Mouse (Mus musculus): ENCODE measurements around the gene Baiap2. TPM values are rescaled to one million over a fixed set of nuclear protein-coding genes. Genes with fewer than 3 reads are reported as not detected.

Gene Baiap2
- polyA plus RNA-seq, 1 experiment from 2014 or later: 8.0 TPM

GRCm38 (mm10) chr11:119936456-119936855 lies 6.1 kb upstream of the Baiap2 start:
- Histone ChIP-seq H3K4me3 (replicated peaks) (no peak overlapping the region), H3K9ac (no peak overlapping the region), H3K36me3 (replicated peaks) (no peaks in the 10 kb centered on the region), H3K4me1 (replicated peaks) (peaks cover 52% of the 10 kb centered on the region), H3K9me3 (replicated peaks) (no peaks in the 10 kb centered on the region), H3K4me2 (no peak overlapping the region), H3K27me3 (peaks cover 51% of the 10 kb centered on the region), H3K27ac (replicated peaks) (peak overlapping the region; percentile 48; the same call in 1 of the 2 replicates)
- WGBS (ENCODE audit: insufficient replicate concordance): 75% methylated on average over 2 of the region's 2 CpGs
- peak; percentile 19; the same call in 1 of the 2 replicates for ATAC-seq (ENCODE audit: insufficient read depth)

GRCm38 (mm10) chr11:119937216-119937615 lies 5.3 kb upstream of the Baiap2 start:
- Histone ChIP-seq H3K27ac (replicated peaks) (no peak overlapping the region), H3K27me3 (peaks cover 55% of the 10 kb centered on the region), H3K36me3 (replicated peaks) (no peaks in the 10 kb centered on the region), H3K4me1 (replicated peaks) (peaks cover 60% of the 10 kb centered on the region), H3K9ac (no peak overlapping the region), H3K4me2 (no peak overlapping the region), H3K4me3 (replicated peaks) (no peak overlapping the region), H3K9me3 (replicated peaks) (no peaks in the 10 kb centered on the region)
- 49% methylated on average over 12 of the region's 12 CpGs for WGBS (ENCODE audit: insufficient replicate concordance)
- no peak for ATAC-seq (ENCODE audit: insufficient read depth)

GRCm38 (mm10) chr11:119937772-119938502 lies 4.6 kb upstream of the Baiap2 start:
- no peak overlapping the region; the same call in 1 of the 2 replicates for H3K4me3 ChIP-seq (replicated peaks)
- no peak for ATAC-seq (ENCODE audit: insufficient read depth)
- no peaks in the 10 kb centered on the region for H3K9me3 ChIP-seq (replicated peaks)
- no peaks in the 10 kb centered on the region for H3K36me3 ChIP-seq (replicated peaks)
- no peak overlapping the region for H3K9ac ChIP-seq
- H3K27me3 ChIP-seq: peaks cover 57% of the 10 kb centered on the region
- H3K4me1 ChIP-seq (replicated peaks): peaks cover 67% of the 10 kb centered on the region
- WGBS (ENCODE audit: insufficient replicate concordance): 43% methylated on average over 19 of the region's 19 CpGs
- peak overlapping the region; percentile 39 for H3K4me2 ChIP-seq
- peak overlapping the region; percentile 69 for H3K27ac ChIP-seq (replicated peaks)

- ATAC-seq (ENCODE audit: insufficient read depth): no peak
Observed at GRCm38 (mm10) chr11:119939073-119939710, 3.4 kb upstream of the Baiap2 start.

GRCm38 (mm10) chr11:119939711-119940106 lies 2.9 kb upstream of the Baiap2 start:
- Histone ChIP-seq H3K4me3 (replicated peaks) (no peak overlapping the region), H3K27me3 (peaks cover 72% of the 10 kb centered on the region), H3K36me3 (replicated peaks) (no peaks in the 10 kb centered on the region), H3K4me1 (replicated peaks) (peaks cover 77% of the 10 kb centered on the region), H3K9ac (no peak overlapping the region), H3K27ac (replicated peaks) (peak overlapping the region; percentile 69), H3K4me2 (peak overlapping the region; percentile 39), H3K9me3 (replicated peaks) (no peaks in the 10 kb centered on the region)
- no peak for ATAC-seq (ENCODE audit: insufficient read depth)
- 43% methylated on average over 4 of the region's 4 CpGs for WGBS (ENCODE audit: insufficient replicate concordance)

More at GRCm38 (mm10) chr11:119939073-119939710, 3.4 kb upstream of the Baiap2 start:
- no peak overlapping the region; the same call in 1 of the 2 replicates for H3K4me3 ChIP-seq (replicated peaks)
- H3K27me3 ChIP-seq: peaks cover 66% of the 10 kb centered on the region
- WGBS (ENCODE audit: insufficient replicate concordance): 50% methylated on average over 8 of the region's 8 CpGs
- H3K36me3 ChIP-seq (replicated peaks): no peaks in the 10 kb centered on the region
- H3K4me2 ChIP-seq: peak overlapping the region; percentile 39
- H3K9ac ChIP-seq: no peak overlapping the region
- H3K9me3 ChIP-seq (replicated peaks): no peaks in the 10 kb centered on the region
- H3K4me1 ChIP-seq (replicated peaks): peaks cover 77% of the 10 kb centered on the region
- peak overlapping the region; percentile 69 for H3K27ac ChIP-seq (replicated peaks)

GRCm38 (mm10) chr11:119940142-119940541 lies 2.4 kb upstream of the Baiap2 start:
- Histone ChIP-seq H3K27me3 (peaks cover 76% of the 10 kb centered on the region), H3K9me3 (replicated peaks) (no peaks in the 10 kb centered on the region), H3K4me1 (replicated peaks) (peaks cover 78% of the 10 kb centered on the region), H3K9ac (no peak overlapping the region), H3K36me3 (replicated peaks) (no peaks in the 10 kb centered on the region), H3K27ac (replicated peaks) (peak overlapping the region; percentile 69; the same call in 1 of the 2 replicates), H3K4me2 (no peak overlapping the region), H3K4me3 (replicated peaks) (no peak overlapping the region)
- WGBS (ENCODE audit: insufficient replicate concordance): 56% methylated on average over 11 of the region's 11 CpGs
- no peak for ATAC-seq (ENCODE audit: insufficient read depth)

GRCm38 (mm10) chr11:119941794-119942193 lies 769 bp upstream of the Baiap2 start:
- no peak for ATAC-seq (ENCODE audit: insufficient read depth)
- H3K27ac ChIP-seq (replicated peaks): no peak overlapping the region
- no peaks in the 10 kb centered on the region for H3K36me3 ChIP-seq (replicated peaks)
- peak overlapping the region; percentile 67 for H3K4me3 ChIP-seq (replicated peaks)
- no peaks in the 10 kb centered on the region for H3K9me3 ChIP-seq (replicated peaks)
- 15% methylated on average over 8 of the region's 8 CpGs for WGBS (ENCODE audit: insufficient replicate concordance)
- no peak overlapping the region for H3K9ac ChIP-seq
- peak overlapping the region; percentile 97 for H3K4me2 ChIP-seq
- peaks cover 83% of the 10 kb centered on the region for H3K4me1 ChIP-seq (replicated peaks)
- peaks cover 83% of the 10 kb centered on the region for H3K27me3 ChIP-seq

GRCm38 (mm10) chr11:119942201-119942726 lies 299 bp upstream of the Baiap2 start:
- peak overlapping the region; percentile 67 for H3K4me3 ChIP-seq (replicated peaks)
- H3K27ac ChIP-seq (replicated peaks): peak overlapping the region; percentile 68
- H3K4me2 ChIP-seq: peak overlapping the region; percentile 97
- peak overlapping the region; percentile 49 for H3K9ac ChIP-seq
- peaks cover 81% of the 10 kb centered on the region for H3K4me1 ChIP-seq (replicated peaks)
- no peaks in the 10 kb centered on the region for H3K9me3 ChIP-seq (replicated peaks)
- no peaks in the 10 kb centered on the region for H3K36me3 ChIP-seq (replicated peaks)
- ATAC-seq (ENCODE audit: insufficient read depth): peak; percentile 42
- WGBS (ENCODE audit: insufficient replicate concordance): under 1% methylated on average over 43 of the region's 43 CpGs
- peaks cover 83% of the 10 kb centered on the region for H3K27me3 ChIP-seq

GRCm38 (mm10) chr11:119943428-119943988 lies 945 bp downstream of the Baiap2 start:
- 2% methylated on average over 32 of the region's 32 CpGs for WGBS (ENCODE audit: insufficient replicate concordance)
- Histone ChIP-seq H3K27me3 (peaks cover 73% of the 10 kb centered on the region), H3K4me1 (replicated peaks) (peaks cover 76% of the 10 kb centered on the region), H3K9ac (peak overlapping the region; percentile 64), H3K27ac (replicated peaks) (no peak overlapping the region), H3K4me3 (replicated peaks) (peak overlapping the region; percentile 67), H3K4me2 (peak overlapping the region; percentile 97), H3K36me3 (replicated peaks) (no peaks in the 10 kb centered on the region), H3K9me3 (replicated peaks) (no peaks in the 10 kb centered on the region)
- 0 out of 2 replicates have a peak, but pooled peaks have one; percentile 1 for ATAC-seq (ENCODE audit: insufficient read depth)

GRCm38 (mm10) chr11:119945343-119945742 lies 2.8 kb downstream of the Baiap2 start:
- H3K4me2 ChIP-seq: peak overlapping the region; percentile 97
- H3K36me3 ChIP-seq (replicated peaks): no peaks in the 10 kb centered on the region
- H3K9me3 ChIP-seq (replicated peaks): no peaks in the 10 kb centered on the region
- WGBS (ENCODE audit: insufficient replicate concordance): 49% methylated on average over 7 of the region's 7 CpGs
- H3K9ac ChIP-seq: no peak overlapping the region
- ATAC-seq (ENCODE audit: insufficient read depth): no peak
- no peak overlapping the region; the same call in 1 of the 2 replicates for H3K27ac ChIP-seq (replicated peaks)
- no peak overlapping the region; the same call in 1 of the 2 replicates for H3K4me3 ChIP-seq (replicated peaks)
- peaks cover 55% of the 10 kb centered on the region for H3K27me3 ChIP-seq
- H3K4me1 ChIP-seq (replicated peaks): peaks cover 66% of the 10 kb centered on the region

GRCm38 (mm10) chr11:119947426-119947825 lies 4.9 kb downstream of the Baiap2 start:
- Histone ChIP-seq H3K4me1 (replicated peaks) (peaks cover 57% of the 10 kb centered on the region), H3K4me2 (peak overlapping the region; percentile 20; the same call in 1 of the 2 replicates)

More at GRCm38 (mm10) chr11:119947426-119947825, 4.9 kb downstream of the Baiap2 start:
- H3K27ac ChIP-seq (replicated peaks): peak overlapping the region; percentile 55; the same call in 1 of the 2 replicates
- no peak overlapping the region for H3K4me3 ChIP-seq (replicated peaks)
- H3K27me3 ChIP-seq: peaks cover 34% of the 10 kb centered on the region
- peak; percentile 20 for ATAC-seq (ENCODE audit: insufficient read depth)
- H3K9me3 ChIP-seq (replicated peaks): no peaks in the 10 kb centered on the region
- H3K9ac ChIP-seq: no peak overlapping the region
- H3K36me3 ChIP-seq (replicated peaks): no peaks in the 10 kb centered on the region
- WGBS (ENCODE audit: insufficient replicate concordance): 89% methylated on average over 1 of the region's 1 CpGs

All from liver, embryonic 15.5 days (tissue).